Mouse (Mus musculus): ENCODE data around the gene Dnajc3. TPM values are rescaled to one million over a fixed set of nuclear protein-coding genes. Genes with fewer than 3 reads are reported as not detected.
A peak's percentile ranks its signal among the peaks of the same experiment; 100 is the strongest.

Dnajc3 gene
- 36.8 and 37.7 TPM in 2 replicates for polyA plus RNA-seq (2016; fragmentation: Nextera tagmentation; extraction: Ambion mirVana)

DNA sequence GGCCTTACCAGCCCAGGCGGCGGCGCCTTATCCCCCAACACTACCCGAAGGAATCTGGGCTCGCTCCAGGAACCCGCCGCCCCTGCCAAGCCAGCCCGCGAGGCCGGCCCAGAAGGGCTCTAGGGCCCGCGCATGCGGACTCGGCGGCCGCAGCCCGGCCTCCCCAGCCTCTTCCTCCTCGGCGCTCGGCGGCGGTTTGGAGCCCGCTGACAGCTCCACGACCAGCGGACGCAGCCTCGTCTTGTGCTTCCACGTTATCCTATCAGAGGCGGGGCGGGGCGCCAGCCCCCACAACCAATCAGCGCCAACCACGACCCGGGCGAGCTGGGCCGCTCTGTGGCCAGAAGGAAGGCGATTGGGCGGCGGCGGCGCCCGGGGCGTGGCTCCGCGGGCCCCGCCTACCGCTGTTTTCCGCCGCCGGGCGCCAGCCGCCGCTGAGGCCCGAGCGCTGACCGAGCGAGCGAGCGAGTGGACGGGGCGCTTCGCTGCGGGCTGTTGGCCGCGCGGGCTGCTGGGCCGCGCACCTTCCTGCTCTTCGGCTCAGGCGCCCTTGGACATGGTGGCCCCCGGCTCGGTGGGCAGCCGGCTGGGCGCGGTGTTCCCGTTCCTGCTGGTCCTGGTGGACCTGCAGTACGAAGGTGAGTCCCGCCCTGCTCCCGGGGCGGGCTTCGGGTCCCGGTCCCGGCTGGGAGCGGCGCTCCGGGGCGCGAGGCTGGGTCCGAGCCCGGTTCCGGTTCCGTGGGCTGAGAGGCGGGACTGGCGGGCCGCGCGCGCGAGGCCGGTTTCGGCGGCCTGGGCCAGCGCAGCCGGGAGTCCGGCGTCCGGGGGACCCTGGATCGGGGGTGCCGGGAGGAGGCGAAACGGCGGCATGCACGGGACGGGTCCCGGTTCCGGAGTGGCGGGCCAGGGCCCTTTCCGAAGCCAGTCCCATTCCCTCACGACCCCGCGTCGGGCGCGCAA, at the start of gene Dnajc3:
Gene Dnajc3 (plus strand): TSS at position 444 of the 960 bp plus-strand sequence.
- Histone ChIP-seq H3K4me3 (peak within 1 kb of the TSS; percentile 97), H3K27ac (peak within 1 kb of the TSS; percentile 91), H3K27me3 (replicated peaks) (no peaks in the 10 kb centered on the region), H3K4me1 (peaks cover 48% of the 10 kb centered on the region), H3K36me3 (no peaks in the 10 kb centered on the region), H3K9ac (peak within 1 kb of the TSS; percentile 99), H3K4me2 (peak within 1 kb of the TSS; percentile 92), H3K9me3 (replicated peaks) (no peaks in the 10 kb centered on the region)
- WGBS (ENCODE audit: insufficient replicate concordance): under 1% methylated on average over 122 of the region's 124 CpGs
- peak; percentile 100 for ATAC-seq

DNA sequence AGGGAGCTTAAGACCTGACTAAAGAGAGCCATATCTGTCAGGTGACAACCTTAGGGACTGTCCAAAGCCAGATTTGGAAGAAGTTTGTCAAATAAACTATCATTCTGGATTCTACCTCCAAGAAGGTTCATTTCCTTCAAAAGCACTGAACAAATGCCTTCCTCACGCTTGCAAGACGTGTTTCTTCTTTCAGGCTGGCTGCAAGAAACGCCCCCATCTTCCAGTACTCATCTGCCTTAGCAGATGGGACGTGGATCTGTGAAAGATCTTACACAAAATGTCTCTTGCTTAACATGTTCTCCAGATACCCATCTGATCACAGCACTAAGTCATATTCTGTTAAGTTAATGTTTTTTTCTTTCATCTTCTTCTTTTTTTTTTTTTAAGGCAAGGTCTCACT, 47.7 kb upstream of the Dnajc3 start:
- no peak overlapping the region for H3K9ac ChIP-seq
- H3K4me2 ChIP-seq: no peak overlapping the region
- 63% methylated on average over 4 of the region's 4 CpGs for WGBS (ENCODE audit: insufficient replicate concordance)
- H3K4me1 ChIP-seq: peaks cover 10% of the 10 kb centered on the region
- no peak overlapping the region for H3K27ac ChIP-seq
- H3K9me3 ChIP-seq (replicated peaks): no peaks in the 10 kb centered on the region
- H3K36me3 ChIP-seq: no peaks in the 10 kb centered on the region
- H3K4me3 ChIP-seq: no peak overlapping the region
- ATAC-seq: no peak
- no peaks in the 10 kb centered on the region for H3K27me3 ChIP-seq (replicated peaks)

DNA sequence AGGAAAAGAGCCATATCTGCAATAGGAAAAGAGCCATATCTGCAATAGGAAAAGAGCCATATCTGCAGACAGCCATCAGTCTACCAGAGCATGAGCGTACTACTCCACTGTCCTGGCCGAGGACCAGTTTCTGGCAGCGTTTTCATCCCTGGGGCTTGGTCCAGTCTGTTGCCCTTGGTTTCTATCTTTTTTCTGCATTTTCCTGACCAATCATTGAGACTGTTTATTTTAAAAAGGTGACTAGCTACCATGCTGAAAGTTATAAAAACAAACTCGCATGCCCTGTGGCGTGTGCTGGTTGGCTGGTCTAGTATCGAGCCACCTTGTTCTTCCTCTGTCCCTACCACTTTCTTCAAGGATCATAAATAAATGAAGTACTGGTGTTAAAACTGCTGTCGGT, 42.5 kb upstream of the Dnajc3 start:
- H3K4me2 ChIP-seq: no peak overlapping the region
- H3K27me3 ChIP-seq (replicated peaks): no peaks in the 10 kb centered on the region
- no peak overlapping the region for H3K9ac ChIP-seq
- no peaks in the 10 kb centered on the region for H3K9me3 ChIP-seq (replicated peaks)
- WGBS (ENCODE audit: insufficient replicate concordance): 76% methylated on average over 7 of the region's 7 CpGs
- H3K27ac ChIP-seq: no peak overlapping the region
- H3K36me3 ChIP-seq: no peaks in the 10 kb centered on the region
- no peak overlapping the region for H3K4me3 ChIP-seq
- no peak for ATAC-seq
- no peaks in the 10 kb centered on the region for H3K4me1 ChIP-seq

DNA sequence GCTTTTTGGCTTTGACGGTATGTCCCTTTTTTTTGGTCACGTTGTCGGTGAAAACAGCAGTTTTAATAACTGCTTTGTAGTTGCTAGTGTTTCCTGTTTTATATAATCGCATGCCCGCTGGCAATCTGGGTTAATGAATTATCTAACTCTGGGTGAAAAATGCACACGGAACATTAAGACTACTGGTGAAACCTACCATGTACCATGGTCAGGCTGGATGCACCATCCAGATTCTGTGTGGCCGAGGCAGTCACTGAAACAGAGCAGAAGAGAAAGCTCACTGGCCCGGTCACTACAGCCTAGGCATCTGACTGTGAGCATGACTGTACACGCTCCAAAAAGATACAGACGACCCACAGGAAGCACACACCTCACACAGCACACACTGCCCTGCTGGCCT, 42.1 kb upstream of the Dnajc3 start:
- no peak overlapping the region for H3K27ac ChIP-seq
- WGBS (ENCODE audit: insufficient replicate concordance): 78% methylated on average over 10 of the region's 10 CpGs
- H3K9me3 ChIP-seq (replicated peaks): no peaks in the 10 kb centered on the region
- H3K4me2 ChIP-seq: no peak overlapping the region
- no peak for ATAC-seq
- H3K27me3 ChIP-seq (replicated peaks): no peaks in the 10 kb centered on the region
- H3K4me1 ChIP-seq: no peaks in the 10 kb centered on the region
- no peak overlapping the region for H3K9ac ChIP-seq
- H3K4me3 ChIP-seq: no peak overlapping the region
- H3K36me3 ChIP-seq: no peaks in the 10 kb centered on the region

DNA sequence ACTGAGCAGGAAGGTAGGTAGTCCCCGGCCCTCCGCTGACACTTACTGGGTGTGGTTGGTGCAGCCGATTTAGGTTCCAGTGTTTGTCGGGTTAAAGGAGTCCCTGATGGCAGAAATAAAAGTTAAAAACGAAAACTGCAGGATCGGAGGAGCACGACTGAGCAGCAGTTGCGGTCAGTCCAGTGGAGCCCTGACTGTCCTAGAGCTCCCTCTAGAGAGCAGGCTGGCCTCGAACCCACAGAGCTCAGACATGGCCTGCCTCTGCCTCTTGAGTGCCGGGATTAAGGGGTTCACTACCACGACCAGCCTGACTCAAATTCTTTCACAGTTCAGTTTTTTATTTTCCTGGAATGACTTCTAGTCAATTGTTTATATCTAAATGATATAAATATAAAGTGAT, 37.8 kb upstream of the Dnajc3 start:
- Histone ChIP-seq H3K9ac (no peak overlapping the region), H3K36me3 (peaks cover 4% of the 10 kb centered on the region; the same call in 1 of the 2 replicates)
- 71% methylated on average over 11 of the region's 11 CpGs for WGBS (ENCODE audit: insufficient replicate concordance)

DNA sequence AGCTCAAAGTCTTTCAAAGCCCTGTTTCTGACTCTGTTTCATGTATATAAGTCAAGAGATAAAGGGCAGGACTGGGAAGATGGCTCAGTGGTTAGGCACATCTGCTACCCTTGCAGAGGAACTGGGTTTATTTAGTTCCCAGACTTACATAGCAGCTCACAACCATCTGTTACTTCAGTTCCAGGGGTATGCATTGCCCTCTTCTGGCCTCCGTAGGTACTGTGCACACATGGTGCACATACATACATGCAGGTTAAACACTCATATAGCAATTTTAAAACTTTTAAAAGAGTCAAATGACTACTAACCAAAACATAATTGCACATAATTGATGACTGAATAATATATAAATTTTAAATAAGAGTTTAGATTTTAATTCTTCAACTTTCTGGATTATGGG, 36.9 kb upstream of the Dnajc3 start:
- no peak overlapping the region for H3K27ac ChIP-seq
- H3K9me3 ChIP-seq (replicated peaks): no peaks in the 10 kb centered on the region
- H3K4me2 ChIP-seq: no peak overlapping the region
- 86% methylated on average over 1 of the region's 1 CpGs for WGBS (ENCODE audit: insufficient replicate concordance)
- H3K27me3 ChIP-seq (replicated peaks): no peaks in the 10 kb centered on the region
- ATAC-seq: no peak
- no peak overlapping the region for H3K4me3 ChIP-seq
- H3K36me3 ChIP-seq: peaks cover 4% of the 10 kb centered on the region; the same call in 1 of the 2 replicates
- no peak overlapping the region for H3K9ac ChIP-seq
- peaks cover 8% of the 10 kb centered on the region for H3K4me1 ChIP-seq

More for the DNA sequence above, 37.8 kb upstream of the Dnajc3 start:
- H3K4me2 ChIP-seq: no peak overlapping the region
- H3K4me1 ChIP-seq: peaks cover 8% of the 10 kb centered on the region
- no peaks in the 10 kb centered on the region for H3K9me3 ChIP-seq (replicated peaks)
- ATAC-seq: 0 out of 2 replicates have a peak, but pooled peaks have one; percentile 40
- no peak overlapping the region for H3K27ac ChIP-seq
- no peak overlapping the region for H3K4me3 ChIP-seq
- H3K27me3 ChIP-seq (replicated peaks): no peaks in the 10 kb centered on the region

DNA sequence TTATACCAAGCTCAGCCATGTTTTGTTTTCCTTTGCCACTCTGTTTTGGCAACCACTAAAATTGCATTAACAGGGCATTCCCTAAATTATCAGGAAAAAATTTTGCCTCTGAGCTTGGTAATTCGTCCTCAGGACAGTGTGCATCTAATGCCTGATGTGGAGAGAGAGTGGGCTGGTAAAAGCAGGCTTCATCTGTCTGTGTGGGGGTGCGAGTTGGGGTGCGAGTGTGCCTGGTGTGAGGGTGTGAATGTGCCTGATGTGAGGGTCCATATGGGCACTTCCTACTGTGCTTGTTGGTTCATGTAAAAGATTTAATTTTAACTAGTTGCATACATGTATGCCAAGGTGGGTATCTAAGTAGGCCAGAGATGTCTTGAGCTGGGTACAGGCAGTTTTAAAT, 34.4 kb upstream of the Dnajc3 start:
- Histone ChIP-seq H3K4me2 (no peak overlapping the region), H3K4me1 (peaks cover 8% of the 10 kb centered on the region), H3K27ac (no peak overlapping the region), H3K9ac (no peak overlapping the region), H3K4me3 (no peak overlapping the region), H3K27me3 (replicated peaks) (0 out of 2 replicates have a peak, but pooled peaks cover 2% of the 10 kb centered on the region), H3K36me3 (peaks cover 4% of the 10 kb centered on the region; the same call in 1 of the 2 replicates), H3K9me3 (replicated peaks) (no peaks in the 10 kb centered on the region)
- no peak for ATAC-seq
- 66% methylated on average over 3 of the region's 3 CpGs for WGBS (ENCODE audit: insufficient replicate concordance)

DNA sequence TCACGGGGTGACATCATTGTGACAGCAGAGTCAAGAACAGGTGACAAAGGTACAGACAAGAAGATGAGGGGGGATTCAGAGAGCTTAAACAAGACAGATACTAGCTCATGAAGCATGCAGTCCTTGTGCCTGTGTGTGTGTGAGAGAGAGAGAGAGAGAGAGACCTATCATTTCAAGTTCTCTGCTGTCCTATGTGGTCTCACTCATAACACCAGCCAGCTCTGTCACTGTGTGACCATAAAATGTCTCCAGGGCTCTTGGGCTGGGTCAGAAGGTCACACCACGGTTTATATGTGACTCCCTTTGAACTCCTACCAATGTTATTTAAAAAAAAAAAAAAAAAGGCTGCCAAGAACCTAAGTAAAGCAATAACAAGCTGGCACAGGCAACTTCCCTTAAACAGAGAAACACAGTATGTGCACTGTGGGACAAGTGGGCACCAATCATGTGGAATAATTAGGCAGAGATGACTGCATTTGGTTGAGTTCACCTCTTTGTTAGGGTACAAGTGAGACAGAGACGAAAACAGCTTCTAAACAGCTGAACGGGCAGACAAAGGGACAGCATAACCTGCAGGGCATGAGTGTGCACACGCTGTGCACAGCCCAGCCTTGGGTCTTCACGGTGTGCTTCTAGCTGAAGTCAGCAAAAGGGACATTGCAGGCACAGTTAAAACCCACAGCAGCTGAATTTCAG, 33.8 kb upstream of the Dnajc3 start:
- 69% methylated on average over 6 of the region's 6 CpGs for WGBS (ENCODE audit: insufficient replicate concordance)
- Histone ChIP-seq H3K9ac (no peak overlapping the region), H3K27ac (no peak overlapping the region), H3K4me2 (no peak overlapping the region), H3K36me3 (peaks cover 4% of the 10 kb centered on the region; the same call in 1 of the 2 replicates), H3K9me3 (replicated peaks) (no peaks in the 10 kb centered on the region), H3K4me3 (no peak overlapping the region), H3K4me1 (peaks cover 8% of the 10 kb centered on the region), H3K27me3 (replicated peaks) (0 out of 2 replicates have a peak, but pooled peaks cover 2% of the 10 kb centered on the region)
- ATAC-seq: no peak

DNA sequence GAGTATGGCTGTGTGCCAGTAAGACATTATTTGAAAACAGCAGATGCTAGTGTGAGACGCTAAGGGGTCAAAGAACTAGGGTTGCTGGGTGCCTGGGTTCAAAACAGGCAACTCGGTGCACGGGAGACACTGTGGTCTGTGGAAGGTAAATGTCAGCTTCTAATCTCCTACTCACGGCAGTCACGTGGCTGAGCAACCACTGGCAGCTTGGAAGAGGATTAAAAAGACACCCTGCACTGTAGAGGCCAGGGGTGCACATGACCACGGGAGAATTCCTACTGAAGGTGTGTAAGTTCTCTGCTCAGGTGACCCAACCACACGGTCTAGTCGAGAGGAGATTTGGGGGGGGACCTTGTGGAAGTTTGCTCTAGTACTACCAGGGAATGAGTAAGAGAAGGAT, 30.2 kb upstream of the Dnajc3 start:
- Histone ChIP-seq H3K9me3 (replicated peaks) (no peaks in the 10 kb centered on the region), H3K36me3 (no peaks in the 10 kb centered on the region), H3K4me1 (no peaks in the 10 kb centered on the region; the same call in 1 of the 2 replicates), H3K4me2 (no peak overlapping the region), H3K27ac (no peak overlapping the region), H3K27me3 (replicated peaks) (0 out of 2 replicates have a peak, but pooled peaks cover 2% of the 10 kb centered on the region), H3K9ac (no peak overlapping the region), H3K4me3 (no peak overlapping the region)
- ATAC-seq: no peak
- 54% methylated on average over 8 of the region's 8 CpGs for WGBS (ENCODE audit: insufficient replicate concordance)

DNA sequence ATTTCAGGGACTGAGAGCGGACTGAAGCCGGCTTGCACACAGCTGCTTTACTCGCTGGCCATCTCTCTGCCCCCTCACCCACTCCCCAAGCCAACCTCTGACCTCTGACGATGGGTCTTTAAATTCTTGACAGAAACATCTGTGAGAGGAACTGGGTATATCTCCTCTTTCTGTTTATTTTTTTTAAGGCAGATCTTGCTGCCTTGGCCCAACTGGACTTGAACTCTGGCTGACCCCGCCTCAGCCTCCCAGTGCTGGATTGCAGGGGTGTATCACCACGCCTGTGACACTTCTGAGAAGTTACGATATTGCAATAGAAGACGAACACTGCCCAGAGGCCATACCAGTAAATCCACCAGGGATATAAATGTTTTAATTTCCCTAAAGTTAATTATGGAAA, 27.9 kb upstream of the Dnajc3 start:
- H3K4me1 ChIP-seq: 0 out of 2 replicates have a peak, but pooled peaks cover 7% of the 10 kb centered on the region
- peaks cover 5% of the 10 kb centered on the region; the same call in 1 of the 2 replicates for H3K27me3 ChIP-seq (replicated peaks)
- no peak overlapping the region for H3K9ac ChIP-seq
- no peaks in the 10 kb centered on the region for H3K36me3 ChIP-seq
- H3K4me3 ChIP-seq: no peak overlapping the region
- H3K9me3 ChIP-seq (replicated peaks): no peaks in the 10 kb centered on the region
- H3K27ac ChIP-seq: no peak overlapping the region
- no peak overlapping the region; the same call in 1 of the 2 replicates for H3K4me2 ChIP-seq
- 71% methylated on average over 8 of the region's 8 CpGs for WGBS (ENCODE audit: insufficient replicate concordance)
- no peak for ATAC-seq

DNA sequence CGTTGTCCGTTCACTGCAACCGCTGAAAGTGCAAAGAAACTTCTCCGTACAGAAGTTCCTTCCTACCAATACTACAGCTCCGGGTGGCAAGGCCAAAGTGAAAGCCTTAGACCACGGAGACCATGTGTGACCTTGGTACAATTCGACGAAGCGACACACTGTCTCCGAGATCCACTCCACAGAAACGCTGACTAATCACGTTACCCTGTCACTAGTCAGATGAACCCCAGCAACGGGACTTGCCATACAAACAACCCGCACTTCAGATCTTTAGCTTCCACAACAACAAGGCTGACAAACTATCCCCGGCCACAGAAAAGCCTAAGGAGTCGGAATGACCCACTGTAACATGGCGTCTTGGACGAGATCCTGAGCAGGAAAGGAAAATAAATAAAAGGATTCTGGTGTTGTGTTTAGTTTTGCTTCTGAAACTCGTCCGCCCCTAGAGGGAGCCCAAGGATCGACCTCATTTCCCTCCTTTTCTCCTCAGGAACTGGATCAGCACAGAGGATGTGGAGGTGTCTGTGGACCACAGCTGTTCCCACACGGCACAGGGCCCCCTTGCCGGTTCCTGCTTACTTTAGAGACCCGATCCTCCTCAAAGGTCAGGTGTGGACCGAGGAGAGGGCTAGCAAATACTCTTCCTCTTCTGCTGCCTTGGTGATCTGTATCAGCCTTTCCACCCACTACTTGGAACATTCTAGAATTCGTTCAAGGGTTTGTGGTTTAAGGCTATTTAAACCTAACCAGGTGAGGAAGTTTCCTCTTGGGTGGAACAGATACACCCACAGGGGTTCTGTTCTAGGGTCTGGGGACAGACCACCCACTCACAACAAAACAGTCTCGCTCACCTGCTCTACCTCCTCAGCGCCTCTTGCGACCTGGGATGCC, 27.2 kb upstream of the Dnajc3 start:
- Histone ChIP-seq H3K9ac (peak overlapping the region; percentile 49; the same call in 1 of the 2 replicates), H3K36me3 (no peaks in the 10 kb centered on the region), H3K4me2 (peak overlapping the region; percentile 52), H3K27me3 (replicated peaks) (peaks cover 5% of the 10 kb centered on the region; the same call in 1 of the 2 replicates), H3K4me1 (0 out of 2 replicates have a peak, but pooled peaks cover 7% of the 10 kb centered on the region), H3K27ac (no peak overlapping the region), H3K4me3 (peak overlapping the region; percentile 29), H3K9me3 (replicated peaks) (no peaks in the 10 kb centered on the region)
- ATAC-seq: peak; percentile 58; the same call in 1 of the 2 replicates
- WGBS (ENCODE audit: insufficient replicate concordance): 45% methylated on average over 29 of the region's 29 CpGs
